Mouse (Mus musculus) G1E (cell line): ENCODE results near the gene Arhgef25.

Experiments
- CTCF ChIP-seq: IDR thresholded peaks from 2 replicates; pipeline ENCODE4 v1.5.1; 2012; ENCODE audit warnings: low read depth, low read length, inconsistent platforms, mixed read lengths
- GATA1 ChIP-seq: IDR thresholded peaks from 2 replicates; pipeline ENCODE4 v1.6.1; 2012; ENCODE audit warnings: borderline replicate concordance, low read length, inconsistent platforms, mixed read lengths
- GATA2 ChIP-seq: IDR thresholded peaks from 2 replicates; pipeline ENCODE4 v1.6.1; 2012; ENCODE audit warnings: low read depth, low read length, inconsistent platforms, borderline replicate concordance
- POLR2AphosphoS5 ChIP-seq: IDR thresholded peaks from 2 replicates; pipeline ENCODE4 v1.6.1; 2012; ENCODE audit warnings: low read depth, low read length, inconsistent platforms; ENCODE audit not compliant: insufficient replicate concordance
- TAL1 ChIP-seq: conservative IDR thresholded peaks from 2 replicates; pipeline ENCODE4 v1.6.1; 2012; ENCODE audit warnings: low read depth, low read length, inconsistent platforms, mixed read lengths

- no peak for TF ChIP-seq CTCF
- no peak for TF ChIP-seq TAL1
- no peak for TF ChIP-seq POLR2AphosphoS5
- TF ChIP-seq GATA1 = no peak
- no peak for TF ChIP-seq GATA2
These were observed 13.1 kb downstream of the Arhgef25 start for GRCm38 (mm10) chr10:127176756-127177155.
